Comparison of ENCODE assay signal across 11 mouse cellular contexts in the genomic region with DNA sequence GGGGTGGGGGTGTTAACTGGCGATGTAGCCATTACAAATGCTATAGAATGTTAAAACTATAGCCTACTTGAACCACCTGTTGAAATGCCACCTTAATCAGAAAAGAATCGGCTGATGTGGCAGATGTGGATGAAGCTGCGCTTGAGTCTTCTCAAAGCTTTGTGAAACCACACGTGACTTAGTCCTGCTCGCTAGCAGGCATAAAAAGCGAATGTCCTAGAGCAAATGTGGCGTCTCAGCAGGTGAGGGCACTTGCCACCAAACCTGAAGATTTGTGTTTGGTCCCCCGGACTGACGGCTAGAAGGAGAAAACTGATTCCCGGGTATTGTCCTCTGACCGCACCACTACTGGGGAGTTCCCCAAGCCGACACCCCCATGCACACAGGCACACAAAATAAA.
DNase-seq lines count a peak whose midpoint lies in the region; ATAC-seq and TF ChIP-seq lines count a peak whose summit lies in the region.
"Had no signal": no experiment of that assay in that cellular context is flagged by ENCODE, and none has a peak within 500 bp of the region (broad histone marks: within the 10 kb centered on the region; RNA-seq: fewer than 3 reads in every experiment).

No protein-coding gene starts in this region.

- no peak for TF ChIP-seq CTCF in lung, postnatal 0 days (IDR thresholded peaks at IDR 0.05)

- H3K9ac ChIP-seq in lung, postnatal 0 days (replicated peaks; ENCODE audit: low read depth): no peak overlapping the region
- H3K9ac ChIP-seq in limb, embryonic 12.5 days (replicated peaks): peak overlapping the region; percentile 63; the same call in 1 of the 2 replicates
- no peak overlapping the region; the same call in 1 of the 2 replicates for H3K9ac ChIP-seq in stomach, embryonic 16.5 days (ENCODE audit: low read length)

- peaks cover 53% of the 10 kb centered on the region for H3K4me1 ChIP-seq in heart, embryonic 10.5 days
- peaks cover 4% of the 10 kb centered on the region; the same call in 1 of the 2 replicates for H3K4me1 ChIP-seq in lung, postnatal 0 days (ENCODE audit: insufficient read depth, low read depth, low read length)
- H3K4me1 ChIP-seq in limb, embryonic 12.5 days (replicated peaks): peaks cover 72% of the 10 kb centered on the region
- H3K4me1 ChIP-seq in stomach, embryonic 16.5 days (ENCODE audit: control insufficient read depth, insufficient read depth, low read length): peaks cover 24% of the 10 kb centered on the region

- no peak overlapping the region for H3K4me3 ChIP-seq in heart, embryonic 10.5 days
- no peak overlapping the region for H3K4me3 ChIP-seq in lung, postnatal 0 days (ENCODE audit: low read depth, low read length)
- H3K4me3 ChIP-seq in limb, embryonic 12.5 days (replicated peaks): peak overlapping the region; percentile 48
- no peak overlapping the region for H3K4me3 ChIP-seq in stomach, embryonic 16.5 days (replicated peaks; ENCODE audit: low read length)

- no peak overlapping the region for H3K4me2 ChIP-seq in lung, postnatal 0 days (replicated peaks; ENCODE audit: low read depth, low read length)
- H3K4me2 ChIP-seq in limb, embryonic 12.5 days: peak overlapping the region; percentile 69
- H3K4me2 ChIP-seq in stomach, embryonic 16.5 days (ENCODE audit: low read depth, low read length): peak overlapping the region; percentile 49; the same call in 1 of the 2 replicates

- TF ChIP-seq EP300 in lung, postnatal 0 days (IDR thresholded peaks at IDR 0.05): no peak

- H3K36me3 ChIP-seq in heart, embryonic 10.5 days: no peaks in the 10 kb centered on the region
- no peaks in the 10 kb centered on the region for H3K36me3 ChIP-seq in lung, postnatal 0 days (ENCODE audit: insufficient read depth, low read length)
- H3K36me3 ChIP-seq in limb, embryonic 12.5 days: no peaks in the 10 kb centered on the region; the same call in 1 of the 2 replicates
- H3K36me3 ChIP-seq in stomach, embryonic 16.5 days (ENCODE audit: control insufficient read depth, insufficient read depth, low read length): no peaks in the 10 kb centered on the region

- 62% methylated on average over 12 of the region's 12 CpGs for WGBS in heart, embryonic 10.5 days
- 43% methylated on average over 12 of the region's 12 CpGs for WGBS in lung, postnatal 0 days
- WGBS in limb, embryonic 12.5 days: 29% methylated on average over 12 of the region's 12 CpGs
- WGBS in stomach, embryonic 16.5 days: 51% methylated on average over 12 of the region's 12 CpGs

- peak overlapping the region; percentile 92 for H3K27ac ChIP-seq in heart, embryonic 10.5 days
- H3K27ac ChIP-seq in lung, postnatal 0 days (ENCODE audit: low read length): peak overlapping the region; percentile 20; the same call in 1 of the 2 replicates
- H3K27ac ChIP-seq in limb, embryonic 12.5 days: peak overlapping the region; percentile 95
- H3K27ac ChIP-seq in stomach, embryonic 16.5 days (ENCODE audit: low read length): peak overlapping the region; percentile 62; the same call in 1 of the 2 replicates

- ATAC-seq in lung, postnatal 0 days: no peak
- no peak for ATAC-seq in limb, embryonic 12.5 days (ENCODE audit: insufficient number of reproducible peaks, insufficient read depth, low FRiP score, low TSS enrichment, low read depth)
- ATAC-seq in stomach, embryonic 16.5 days (ENCODE audit: insufficient read depth, low FRiP score): no peak
- ATAC-seq in granulocyte monocyte progenitor cell, adult 5-6 weeks (replicated peaks; ENCODE audit: poor library complexity, severe bottlenecking): no peak
- ATAC-seq: CD4-positive, CD25-positive, alpha-beta regulatory T cell, adult 4 months had no signal

- H3K9me3 ChIP-seq in heart, embryonic 10.5 days: no peaks in the 10 kb centered on the region
- no peaks in the 10 kb centered on the region for H3K9me3 ChIP-seq in lung, postnatal 0 days (ENCODE audit: low read length)
- H3K9me3 ChIP-seq in limb, embryonic 12.5 days: no peaks in the 10 kb centered on the region
- no peaks in the 10 kb centered on the region for H3K9me3 ChIP-seq in stomach, embryonic 16.5 days (replicated peaks; ENCODE audit: control insufficient read depth, low read length)

- H3K27me3 ChIP-seq in heart, embryonic 10.5 days (ENCODE audit: insufficient read depth, poor library complexity, severe bottlenecking): no peaks in the 10 kb centered on the region
- H3K27me3 ChIP-seq in lung, postnatal 0 days (replicated peaks; ENCODE audit: insufficient read depth, low read length): no peaks in the 10 kb centered on the region
- no peaks in the 10 kb centered on the region for H3K27me3 ChIP-seq in limb, embryonic 12.5 days
- no peaks in the 10 kb centered on the region for H3K27me3 ChIP-seq in stomach, embryonic 16.5 days (ENCODE audit: control insufficient read depth, insufficient read depth, low read length)

- no peak for DNase-seq in heart, embryonic 10.5 days (ENCODE audit: low spot score)
- no peak for DNase-seq in heart, adult 11 months
- DNase-seq in lung, postnatal 0 days (ENCODE audit: low spot score): no peak
- no peak for DNase-seq in lung, postnatal 10 days
- DNase-seq in gastrocnemius, postnatal 4 days (ENCODE audit: low spot score in 2 of 2): no peak
- DNase-seq: layer of hippocampus, adult 9-11 months; lung, postnatal 14 days had no signal

Comparison
In these comparisons a context has a peak if more than half of its experiments do, and no peak if none do; other contexts are left out.
1. H3K27ac ChIP-seq: peak in every context shown above with its lines; median percentile 95 in limb, embryonic 12.5 days; 92 in heart, embryonic 10.5 days; 62 in stomach, embryonic 16.5 days; 20 in lung, postnatal 0 days.